ENCODE assay signal across 12 mouse cellular contexts in genomic region chr8:4372657-4373056, GRCm38 (mm10). TPM values are rescaled to one million over a fixed set of nuclear protein-coding genes. Genes with fewer than 3 reads are reported as not detected.
A peak's percentile ranks its signal among the peaks of the same experiment; 100 is the strongest.
DNase-seq lines count a peak whose midpoint lies in the region; ATAC-seq and TF ChIP-seq lines count a peak whose summit lies in the region.
"Had no signal": no experiment of that assay in that cellular context is flagged by ENCODE, and none has a peak within 500 bp of the region (broad histone marks: within the 10 kb centered on the region; RNA-seq: fewer than 3 reads in every experiment).

No protein-coding gene starts in this region.

- H3K4me2 ChIP-seq in forebrain, embryonic 16.5 days (ENCODE audit: low read length), result no peak overlapping the region
- H3K4me2 ChIP-seq: hindbrain, embryonic 13.5 days; lung, embryonic 15.5 days had no signal

- H3K4me1 ChIP-seq in heart, adult 2 months (ENCODE audit: control insufficient read depth, insufficient read depth, low read length), result no peaks in the 10 kb centered on the region; the same call in 1 of the 2 replicates
- H3K4me1 ChIP-seq in forebrain, embryonic 16.5 days (replicated peaks; ENCODE audit: control insufficient read depth, insufficient read depth, low read length), result peaks cover 5% of the 10 kb centered on the region
- H3K4me1 ChIP-seq: hindbrain, embryonic 13.5 days; lung, embryonic 15.5 days had no signal

- no peak for TF ChIP-seq POLR2A in heart, adult 2 months (IDR thresholded peaks at IDR 0.05; ENCODE audit: insufficient read depth, low read depth, low read length)

- no peak overlapping the region for H3K9ac ChIP-seq in heart, adult 2 months (ENCODE audit: low read depth, low read length)
- no peak overlapping the region for H3K9ac ChIP-seq in forebrain, embryonic 16.5 days (replicated peaks; ENCODE audit: low read depth, low read length)
- H3K9ac ChIP-seq: hindbrain, embryonic 13.5 days; lung, embryonic 15.5 days had no signal

- H3K79me2 ChIP-seq in heart, adult 2 months (replicated peaks; ENCODE audit: control insufficient read depth, insufficient read depth, low read length), result no peaks in the 10 kb centered on the region

- no peak overlapping the region for H3K27ac ChIP-seq in heart, adult 2 months
- H3K27ac ChIP-seq in forebrain, embryonic 16.5 days (ENCODE audit: low read length), result no peak overlapping the region
- H3K27ac ChIP-seq: hindbrain, embryonic 13.5 days; lung, embryonic 15.5 days had no signal

- TF ChIP-seq EP300 in heart, adult 2 months (IDR thresholded peaks at IDR 0.05; ENCODE audit: insufficient read depth, low read depth, low read length), result no peak

- 65% methylated on average over 2 of the region's 2 CpGs for WGBS in heart, adult 2 months
- 84% methylated on average over 2 of the region's 2 CpGs for WGBS in forebrain, embryonic 16.5 days

- H3K4me3 ChIP-seq in heart, adult 2 months, result no peak overlapping the region
- no peak overlapping the region for H3K4me3 ChIP-seq in forebrain, embryonic 16.5 days (replicated peaks; ENCODE audit: low read length)
- H3K4me3 ChIP-seq: hindbrain, embryonic 13.5 days; lung, embryonic 15.5 days had no signal

- no peaks in the 10 kb centered on the region for H3K27me3 ChIP-seq in heart, adult 2 months (ENCODE audit: control insufficient read depth, insufficient read depth, low read length)
- H3K27me3 ChIP-seq in splenic B cell, adult 2 months (ENCODE audit: control insufficient read depth, insufficient read depth, low read length, poor library complexity, severe bottlenecking), result no peaks in the 10 kb centered on the region
- H3K27me3 ChIP-seq in forebrain, embryonic 16.5 days (replicated peaks; ENCODE audit: control insufficient read depth, insufficient read depth, low read length), result no peaks in the 10 kb centered on the region
- H3K27me3 ChIP-seq: hindbrain, embryonic 13.5 days; lung, embryonic 15.5 days had no signal

- no peak for ATAC-seq in forebrain, embryonic 16.5 days

- DNase-seq in heart, adult 2 months, result no peak
- DNase-seq in heart, postnatal 36 days, result no peak
- peak; percentile 24 for DNase-seq in lung, postnatal 10 days
- no peak for DNase-seq in lung, adult 18-20 months
- peak; percentile 66 for DNase-seq in adipocyte (ENCODE audit: low spot score)
- peak; percentile 48 for DNase-seq in splenic B cell, adult 2 months (ENCODE audit: low read depth, low spot score)
- DNase-seq in right cerebral cortex, postnatal 25 days, result no peak
- DNase-seq: gastrocnemius, postnatal 36 days; right cerebral cortex, postnatal 4 days had no signal

- H3K36me3 ChIP-seq in heart, adult 2 months (ENCODE audit: control insufficient read depth, insufficient read depth, low read length), result no peaks in the 10 kb centered on the region
- H3K36me3 ChIP-seq in splenic B cell, adult 2 months (ENCODE audit: control insufficient read depth, insufficient read depth, low read length, poor library complexity, severe bottlenecking), result no peaks in the 10 kb centered on the region
- H3K36me3 ChIP-seq in forebrain, embryonic 16.5 days (ENCODE audit: control insufficient read depth, insufficient read depth), result no peaks in the 10 kb centered on the region
- H3K36me3 ChIP-seq: hindbrain, embryonic 13.5 days; lung, embryonic 15.5 days had no signal

- intact Hi-C loops in heart, adult 2 months (cut with DNase I), result loop anchor here (5.0 kb wide), 3 partner anchors 120 to 180 kb away; partner anchors contain the start of gene Snapc2
- intact Hi-C loops in heart, postnatal 36 days (cut with DNase I), result loop anchor here (5.0 kb wide), 4 partner anchors 120 to 230 kb away; partner anchors contain the start of gene Snapc2

- no peaks in the 10 kb centered on the region for H3K9me3 ChIP-seq in forebrain, embryonic 16.5 days (ENCODE audit: control insufficient read depth, low read length)
- H3K9me3 ChIP-seq: hindbrain, embryonic 13.5 days; lung, embryonic 15.5 days had no signal

- TF ChIP-seq CTCF in heart, adult 2 months (IDR thresholded peaks at IDR 0.05), result peak; percentile 64

RNA-seq across cellular contexts. Expression of gene Elavl1, which starts 47.4 kb away (rescaled TPM):
- total RNA-seq in heart, adult 2 months (2021), result 10 to 100 TPM; 60.0 to 61.1 TPM
- 25.9 and 32.5 TPM in 2 replicates for polyA plus RNA-seq in heart, adult 2 months (2012; rRNA removed)
- total RNA-seq in heart, postnatal 36 days (2021), result 10 to 100 TPM; 50.2 to 52.8 TPM
- polyA plus RNA-seq in forebrain, embryonic 16.5 days (2015; fragmentation: Nextera tagmentation; extraction: Ambion mirVana), result 127 and 150 TPM in 2 replicates

RNA-seq across cellular contexts. Expression of gene Ccl25, which starts 47.6 kb away (rescaled TPM):
- 1 to 10 TPM; 2.9 to 5.1 TPM for total RNA-seq in heart, adult 2 months (2021)
- polyA plus RNA-seq in heart, adult 2 months (2012; rRNA removed), result 2.5 and 3.5 TPM in 2 replicates
- total RNA-seq in heart, postnatal 36 days (2021), result 1 to 10 TPM; 3.4 to 4.2 TPM
- polyA plus RNA-seq in forebrain, embryonic 16.5 days (2015; fragmentation: Nextera tagmentation; extraction: Ambion mirVana), result 17.1 and 21.6 TPM in 2 replicates

Comparison
In these comparisons a context has a peak if more than half of its experiments do, and no peak if none do; other contexts are left out.
1. DNase-seq: peak in lung, postnatal 10 days (single experiment), adipocyte (single experiment) and splenic B cell, adult 2 months (single experiment); none in heart, adult 2 months (0 of 2), heart, postnatal 36 days (0 of 2), lung, adult 18-20 months (0 of 2) and right cerebral cortex, postnatal 25 days (single experiment).